Mouse (Mus musculus): ENCODE measurements around the gene Cnnm1.

DNA sequence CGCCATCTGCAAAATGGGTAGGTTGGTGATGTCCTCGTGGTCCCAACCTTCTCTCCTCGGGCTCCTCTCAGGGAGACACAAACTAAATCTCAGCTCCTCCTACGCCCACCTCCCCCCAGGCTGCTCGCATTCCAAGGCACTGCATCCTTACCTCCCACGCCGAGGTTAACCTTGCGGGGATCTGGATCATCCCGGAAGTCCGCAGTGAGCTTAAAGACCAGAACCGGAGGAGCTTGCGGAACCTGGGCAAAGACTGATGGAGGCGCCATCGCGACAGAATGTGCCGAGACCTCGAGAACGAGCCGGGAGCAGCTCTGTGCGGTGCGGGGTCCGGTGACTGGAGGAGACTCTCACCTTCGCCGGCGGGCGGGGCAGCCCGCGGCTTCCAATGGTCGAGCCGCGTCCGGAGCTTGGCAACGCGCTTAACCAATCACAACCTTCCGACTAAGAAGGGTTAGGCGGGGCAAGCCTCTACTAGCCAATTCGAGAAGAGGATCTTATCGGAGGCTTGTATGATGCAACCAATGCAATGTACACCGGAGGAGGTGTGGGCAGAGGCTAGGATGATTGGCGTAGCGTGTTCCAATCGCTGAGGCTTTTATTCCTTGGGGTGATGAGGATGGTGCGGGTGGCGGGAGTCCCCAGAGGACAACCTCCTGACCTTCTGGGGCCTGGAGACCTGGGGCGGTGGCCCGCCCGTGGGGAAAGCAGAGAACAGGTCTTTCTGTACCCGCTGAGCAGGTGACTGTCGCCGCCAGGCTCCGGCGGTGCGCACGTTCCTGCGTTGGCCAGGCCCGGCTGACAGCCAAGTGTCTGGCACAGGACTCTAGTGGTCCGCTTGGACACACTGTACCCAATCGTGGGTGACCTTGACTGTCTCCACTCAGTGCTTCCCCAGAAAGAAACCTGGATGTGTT, 84.2 kb downstream of the Cnnm1 start, which contains the start of gene Got1:
- TF ChIP-seq CHD2 (IDR thresholded peaks at IDR 0.05; ENCODE audit: low read length) (peak; percentile 97), MEF2A (IDR thresholded peaks at IDR 0.05; ENCODE audit: borderline replicate concordance, low read depth, low read length) (peak; percentile 34; the same call in 1 of the 2 replicates), RCOR1 (conservative IDR thresholded peaks at IDR 0.05; ENCODE audit: low read depth, low read length) (no peak), CTCF (conservative IDR thresholded peaks at IDR 0.05 in 1 of 2, IDR thresholded peaks at IDR 0.05 in 1 of 2; ENCODE audit: low read depth in 2 of 2, low read length in 2 of 2) (no peak), TBP (conservative IDR thresholded peaks at IDR 0.05; ENCODE audit: low read depth, low read length) (0 out of 2 replicates have a peak, but pooled peaks have one; percentile 78), MYC (IDR thresholded peaks at IDR 0.05; ENCODE audit: low read depth, low read length) (peak; percentile 56; the same call in 1 of the 2 replicates), NRF1 (IDR thresholded peaks at IDR 0.05; ENCODE audit: low read depth, low read length) (0 out of 2 replicates have a peak, but pooled peaks have one; percentile 23), NELFE (IDR thresholded peaks at IDR 0.05; ENCODE audit: low read depth, low read length) (peak; percentile 90), E2F4 (IDR thresholded peaks at IDR 0.05; ENCODE audit: insufficient replicate concordance, low read depth, low read length) (peak; percentile 81; the same call in 1 of the 2 replicates), ELF1 (IDR thresholded peaks at IDR 0.05; ENCODE audit: low read depth, low read length) (peak; percentile 69)

All from CH12.LX (cell line).